In the genomic region with DNA sequence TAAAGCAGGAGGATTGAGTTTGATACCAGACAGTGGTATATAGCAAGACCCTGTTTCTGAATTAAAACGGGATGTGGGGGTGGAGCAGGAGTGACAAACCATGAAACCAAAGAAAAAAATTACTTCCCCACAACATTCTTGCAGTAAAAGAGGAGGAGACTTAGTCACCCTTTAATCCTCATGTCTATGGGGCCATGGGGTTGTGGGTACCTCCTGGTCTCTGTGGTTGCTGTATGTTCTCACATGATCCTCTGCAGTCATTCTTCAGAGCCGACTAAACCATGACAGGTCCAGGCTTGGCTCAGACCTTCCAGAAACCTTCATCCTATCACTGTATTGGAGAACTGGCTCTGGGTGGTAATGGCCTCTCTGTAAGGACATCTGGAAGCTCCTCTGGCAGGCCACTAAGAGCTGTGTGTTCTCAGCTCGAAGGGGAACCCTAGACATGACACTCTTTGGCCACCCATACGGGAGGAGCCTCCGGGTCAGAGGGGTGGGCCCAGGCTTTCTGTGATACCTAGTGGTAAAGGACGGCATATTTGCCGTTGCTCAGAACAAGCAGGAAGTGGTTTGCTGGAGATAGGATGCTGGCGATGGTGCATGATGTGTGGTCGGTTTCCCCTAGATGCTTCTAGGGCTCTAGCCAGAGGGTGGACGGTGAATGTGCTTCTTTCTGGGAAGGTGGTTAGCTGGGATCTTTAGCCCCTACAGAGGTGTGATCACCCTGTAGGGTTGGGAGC, we compare ENCODE assay signal across 18 mouse cellular contexts. TPM values are rescaled to one million over a fixed set of nuclear protein-coding genes. Genes with fewer than 3 reads are reported as not detected.
A peak's percentile ranks its signal among the peaks of the same experiment; 100 is the strongest.
DNase-seq lines count a peak whose midpoint lies in the region; ATAC-seq and TF ChIP-seq lines count a peak whose summit lies in the region.
"Had no signal": no experiment of that assay in that cellular context is flagged by ENCODE, and none has a peak within 500 bp of the region (broad histone marks: within the 10 kb centered on the region; RNA-seq: fewer than 3 reads in every experiment).

No protein-coding gene starts in this region.

- H3K4me3 ChIP-seq in megakaryocyte, embryonic 14.5 days (replicated peaks) = peak overlapping the region; percentile 15
- H3K4me3 ChIP-seq in hindbrain, postnatal 0 days (ENCODE audit: low read length) = no peak overlapping the region
- H3K4me3 ChIP-seq: hindbrain, embryonic 13.5 days; left cerebral cortex, adult 2 months; midbrain, embryonic 10.5 days; stomach, embryonic 15.5 days had no signal

- no peak overlapping the region for H3K9ac ChIP-seq in hindbrain, postnatal 0 days (replicated peaks; ENCODE audit: low read length)
- H3K9ac ChIP-seq: stomach, embryonic 15.5 days had no signal

- peak; percentile 89 for ATAC-seq in activated CD4-positive, CD25-positive, alpha-beta regulatory T cell, adult 4 months
- no peak for ATAC-seq in hindbrain, postnatal 0 days
- ATAC-seq: forebrain, embryonic 16.5 days had no signal

- H3K27me3 ChIP-seq in megakaryocyte, embryonic 14.5 days (replicated peaks) = peaks cover 2% of the 10 kb centered on the region
- no peaks in the 10 kb centered on the region for H3K27me3 ChIP-seq in hindbrain, postnatal 0 days (ENCODE audit: insufficient read depth, low read length)
- H3K27me3 ChIP-seq: hindbrain, embryonic 13.5 days; stomach, embryonic 15.5 days had no signal

- DNase-seq in CD4-positive helper T cell, adult 2 months (ENCODE audit: low read depth, low spot score) = peak; percentile 71
- DNase-seq in thymus, postnatal 14 days = peak; percentile 38
- DNase-seq in left cerebral cortex, postnatal 25 days (ENCODE audit: low spot score in 2 of 2) = no peak
- DNase-seq in frontal cortex, postnatal 14 days (ENCODE audit: low spot score in 2 of 2) = no peak
- no peak for DNase-seq in hindbrain, postnatal 0 days (ENCODE audit: low spot score)
- DNase-seq: cerebellum, adult 11 months; gastrocnemius, postnatal 25 days; kidney, adult 2 months; lung, adult 18-20 months had no signal

- H3K36me3 ChIP-seq in megakaryocyte, embryonic 14.5 days (replicated peaks; ENCODE audit: low read length) = peaks cover 100% of the 10 kb centered on the region
- H3K36me3 ChIP-seq in hindbrain, postnatal 0 days (ENCODE audit: insufficient read depth, low read length) = peaks cover 86% of the 10 kb centered on the region

- H3K4me2 ChIP-seq in hindbrain, postnatal 0 days (ENCODE audit: low read depth, low read length) = no peak overlapping the region
- H3K4me2 ChIP-seq: hindbrain, embryonic 13.5 days; stomach, embryonic 15.5 days had no signal

- H3K4me1 ChIP-seq in megakaryocyte, embryonic 14.5 days = peaks cover 86% of the 10 kb centered on the region
- H3K4me1 ChIP-seq in hindbrain, postnatal 0 days (ENCODE audit: insufficient read depth, low read length) = no peaks in the 10 kb centered on the region
- H3K4me1 ChIP-seq: hindbrain, embryonic 13.5 days; midbrain, embryonic 10.5 days; stomach, embryonic 15.5 days had no signal

- no peak for TF ChIP-seq CTCF in hindbrain, postnatal 0 days (IDR thresholded peaks at IDR 0.05; ENCODE audit: low read depth)

- 94% methylated on average over 10 of the region's 10 CpGs for WGBS in hindbrain, postnatal 0 days

- intact Hi-C loops in left cerebral cortex, postnatal 25 days (cut with DNase I) = no loop called here

- H3K27ac ChIP-seq in hindbrain, postnatal 0 days = no peak overlapping the region
- H3K27ac ChIP-seq: hindbrain, embryonic 13.5 days; left cerebral cortex, adult 2 months; midbrain, embryonic 10.5 days; stomach, embryonic 15.5 days had no signal

- H3K9me3 ChIP-seq in megakaryocyte, embryonic 14.5 days = no peaks in the 10 kb centered on the region
- no peaks in the 10 kb centered on the region for H3K9me3 ChIP-seq in hindbrain, postnatal 0 days (ENCODE audit: low read length)
- H3K9me3 ChIP-seq: hindbrain, embryonic 13.5 days; midbrain, embryonic 10.5 days; stomach, embryonic 15.5 days had no signal

RNA-seq across cellular contexts. Expression of a gene that starts 11.4 kb away (rescaled TPM):
- polyA plus RNA-seq in activated CD4-positive, CD25-positive, alpha-beta regulatory T cell, adult 4 months (2017; shearing (Covaris generic)) = 10 to 100 TPM in 1 of 2 experiments, 1 to 10 TPM in 1; 8.5 to 13.7 TPM
- 13.1 and 30.8 TPM in 2 replicates for polyA plus RNA-seq in megakaryocyte, embryonic 14.5 days (2012; ENCODE audit: insufficient read depth, low replicate concordance)
- total RNA-seq in left cerebral cortex, postnatal 25 days (2021) = 10 to 100 TPM; 44.2 to 45.1 TPM
- total RNA-seq in hindbrain, postnatal 0 days (2014; rRNA removed) = 55.1 and 68.1 TPM in 2 replicates
- polyA plus RNA-seq in hindbrain, postnatal 0 days (2015; fragmentation: Nextera tagmentation; extraction: Ambion mirVana) = 33.5 and 38.0 TPM in 2 replicates

RNA-seq across cellular contexts. Expression of a gene that starts 19.3 kb away (rescaled TPM):
- polyA plus RNA-seq in activated CD4-positive, CD25-positive, alpha-beta regulatory T cell, adult 4 months (2017; shearing (Covaris generic)) = not detected
- not detected in 2 replicates for polyA plus RNA-seq in megakaryocyte, embryonic 14.5 days (2012; ENCODE audit: insufficient read depth, low replicate concordance)
- not detected for total RNA-seq in left cerebral cortex, postnatal 25 days (2021)
- not detected in 2 replicates for total RNA-seq in hindbrain, postnatal 0 days (2014; rRNA removed)
- polyA plus RNA-seq in hindbrain, postnatal 0 days (2015; fragmentation: Nextera tagmentation; extraction: Ambion mirVana) = not detected in 2 replicates
- total RNA-seq: gastrocnemius, postnatal 25 days; layer of hippocampus, adult 18-20 months; left cerebral cortex, adult 2 months had no signal
- polyA plus RNA-seq: heart, embryonic 14.5 days; hindbrain, embryonic 13.5 days; midbrain, embryonic 10.5 days had no signal

RNA-seq across cellular contexts. Expression of a gene that starts 32.6 kb away (rescaled TPM):
- polyA plus RNA-seq in activated CD4-positive, CD25-positive, alpha-beta regulatory T cell, adult 4 months (2017; shearing (Covaris generic)) = not detected
- not detected in 2 replicates for polyA plus RNA-seq in megakaryocyte, embryonic 14.5 days (2012; ENCODE audit: insufficient read depth, low replicate concordance)
- total RNA-seq in left cerebral cortex, postnatal 25 days (2021) = under 1 TPM in 1 of 2 experiments, not detected in 1; 0.16 TPM
- 0.75 TPM in 1 of 2 replicates, not detected in the other for total RNA-seq in hindbrain, postnatal 0 days (2014; rRNA removed)
- polyA plus RNA-seq in hindbrain, postnatal 0 days (2015; fragmentation: Nextera tagmentation; extraction: Ambion mirVana) = 0.14 TPM in 1 of 2 replicates, not detected in the other
- total RNA-seq: gastrocnemius, postnatal 25 days; layer of hippocampus, adult 18-20 months; left cerebral cortex, adult 2 months had no signal
- polyA plus RNA-seq: hindbrain, embryonic 13.5 days; midbrain, embryonic 10.5 days had no signal

Comparison
In these comparisons a context has a peak if more than half of its experiments do, and no peak if none do; other contexts are left out.
1. DNase-seq: peak in CD4-positive helper T cell, adult 2 months (single experiment) and thymus, postnatal 14 days (single experiment); none in left cerebral cortex, postnatal 25 days (0 of 2), frontal cortex, postnatal 14 days (0 of 2) and hindbrain, postnatal 0 days (single experiment).